Mouse (Mus musculus): ENCODE results near the gene Fam107a. TPM values are rescaled to one million over a fixed set of nuclear protein-coding genes. Genes with fewer than 3 reads are reported as not detected.

Fam107a gene
- total RNA-seq, 2 experiments from 2014 or later: 3.3 to 3.5 TPM

- no peak for DNase-seq
- intact Hi-C loops (cut with DNase I): loop anchor here (10.0 kb wide), 1 partner anchor 163 kb away; the partner anchor contains the start of gene Pxk
These were observed 59.5 kb downstream of the Fam107a start for GRCm38 (mm10) chr14:8258335-8258627.

DNA sequence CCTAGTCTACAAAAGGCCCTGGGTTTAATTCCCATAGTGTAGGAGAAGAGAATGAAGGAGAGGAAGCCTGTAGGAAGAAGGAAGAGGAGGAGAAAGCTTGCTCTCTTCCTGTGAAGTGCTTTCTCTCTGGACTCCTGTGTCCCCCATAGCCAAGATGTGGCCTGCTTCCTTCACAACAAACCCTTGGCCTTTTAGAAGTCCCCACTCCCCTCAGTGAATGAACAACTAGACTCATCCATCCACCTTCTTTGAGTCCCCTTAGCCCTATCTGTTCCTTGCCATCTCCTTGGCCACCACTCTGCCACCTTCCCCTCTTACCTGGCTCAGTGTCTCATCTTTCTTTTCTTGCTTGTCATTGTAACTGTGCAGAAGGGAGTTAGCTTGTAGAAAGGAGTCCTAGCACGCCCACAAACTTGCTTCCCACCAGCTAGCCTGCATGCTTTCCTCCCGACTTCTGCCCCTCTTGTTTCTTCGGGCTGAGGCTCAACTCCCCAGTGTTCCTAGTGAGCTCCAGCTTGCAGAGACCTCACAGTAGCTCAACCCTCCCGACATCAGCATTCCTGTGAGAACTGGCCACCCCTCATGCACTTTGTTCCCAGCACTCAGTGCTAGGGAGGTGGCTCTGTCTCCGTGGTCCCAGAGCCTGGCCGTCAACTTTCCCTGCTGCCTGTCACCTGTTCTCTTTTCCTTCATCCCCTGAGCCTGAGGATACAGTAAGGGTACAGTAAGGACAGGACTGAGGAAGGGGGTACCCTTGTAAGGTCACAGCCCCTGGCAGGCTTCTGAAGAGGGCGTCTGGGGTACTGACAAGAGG lies 60.1 kb downstream of the Fam107a start:
- DNase-seq: no peak
- intact Hi-C loops (cut with DNase I): loop anchor here (10.0 kb wide), 1 partner anchor 163 kb away; the partner anchor contains the start of gene Pxk

GRCm38 (mm10) chr14:8256881-8257280 lies 60.9 kb downstream of the Fam107a start:
- DNase-seq: no peak
- intact Hi-C loops (cut with DNase I): loop anchor here (10.0 kb wide), 1 partner anchor 162 kb away; the partner anchor contains the start of gene Pxk

DNA sequence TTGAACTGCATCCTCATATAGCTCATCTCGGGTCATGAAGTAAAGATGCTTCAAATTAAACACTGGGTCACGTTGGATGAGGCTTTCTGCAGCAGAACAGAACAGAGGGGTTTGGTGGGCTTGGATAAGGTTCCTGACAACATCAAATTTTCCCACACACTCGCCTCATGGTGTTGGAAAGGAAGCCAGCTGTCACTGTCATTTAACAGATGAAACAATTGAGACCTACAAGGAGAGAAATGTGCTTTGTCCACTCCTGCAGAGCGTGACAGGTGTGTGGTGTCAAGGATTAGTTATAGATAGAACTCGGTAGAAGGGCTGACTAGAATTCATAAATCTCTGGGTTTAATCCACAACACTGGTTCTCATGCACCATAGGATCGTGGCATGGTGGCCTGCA lies 61.8 kb downstream of the Fam107a start:
- intact Hi-C loops (cut with DNase I): loop anchor here (10.0 kb wide), 1 partner anchor 161 kb away; the partner anchor contains the start of gene Pxk
- no peak for DNase-seq

- peak; percentile 70 for DNase-seq
- intact Hi-C loops (cut with DNase I): loop anchor here (10.0 kb wide), 1 partner anchor 160 kb away; the partner anchor contains the start of gene Pxk
These were observed 62.6 kb downstream of the Fam107a start for GRCm38 (mm10) chr14:8255076-8255729.

DNA sequence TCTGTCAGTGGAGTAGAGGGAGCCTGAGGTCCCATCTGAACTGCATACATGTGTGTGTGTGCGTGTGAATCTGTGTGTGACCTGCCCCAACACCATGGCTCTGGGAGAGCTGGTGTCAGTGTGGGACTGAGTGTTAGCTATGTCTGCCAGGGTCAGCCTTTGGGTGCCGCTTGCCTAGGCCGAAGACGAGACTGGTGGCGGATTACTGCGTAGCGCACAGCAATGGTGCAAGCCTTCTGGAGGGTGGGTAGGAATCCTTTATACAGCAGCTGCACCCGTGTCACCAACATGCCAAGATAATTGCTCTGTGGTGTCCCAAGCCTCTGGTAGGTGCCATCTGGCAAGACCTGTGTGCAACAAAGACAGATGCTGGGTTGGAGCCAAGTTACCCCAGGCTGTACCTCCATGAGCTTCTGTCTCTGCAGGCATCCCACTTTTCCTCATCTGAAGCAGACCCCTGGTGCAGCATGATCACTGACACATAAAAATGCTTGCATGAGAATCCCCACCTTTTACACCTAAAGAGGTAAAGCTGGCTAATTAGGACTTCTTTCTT lies 66.4 kb downstream of the Fam107a start:
- DNase-seq: peak; percentile 64
- intact Hi-C loops (cut with DNase I): loop anchor here (10.0 kb wide), 1 partner anchor 157 kb away; the partner anchor contains the start of gene Pxk

DNA sequence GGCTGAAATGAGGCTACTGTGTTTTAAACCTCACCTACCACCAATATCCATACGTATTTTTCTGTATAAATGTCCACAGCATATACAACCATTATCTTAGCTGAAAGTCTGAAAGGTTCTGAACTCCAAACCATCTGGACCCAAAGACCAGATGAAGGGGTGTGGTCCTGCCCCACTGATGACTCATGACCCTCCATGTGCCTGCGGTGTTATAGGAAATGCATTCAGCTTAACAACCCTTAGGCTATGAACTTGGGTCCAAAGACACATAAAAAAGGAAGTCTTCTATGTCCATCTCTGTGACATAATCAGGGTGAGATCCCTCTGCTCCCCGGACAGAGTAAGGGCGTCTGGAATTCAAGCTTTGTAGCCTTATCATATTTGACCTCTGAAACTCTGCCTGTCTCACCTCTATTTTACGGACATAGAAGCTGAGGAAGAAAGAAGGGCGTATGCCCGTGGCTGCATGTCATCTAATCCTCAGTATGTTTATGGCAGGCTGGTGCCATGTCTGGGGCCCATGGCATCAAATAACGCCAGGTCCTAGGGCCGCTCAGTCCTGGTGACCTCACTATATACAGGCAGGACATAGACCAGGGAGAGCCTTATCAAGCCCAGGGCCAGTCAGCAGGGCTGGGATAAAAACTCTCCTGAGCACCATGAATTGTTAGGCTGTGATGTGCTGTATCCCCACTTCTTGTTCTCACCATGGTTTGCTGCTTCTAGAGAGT lies 67.5 kb downstream of the Fam107a start:
- intact Hi-C loops (cut with DNase I): loop anchor here (10.0 kb wide), 1 partner anchor 156 kb away; the partner anchor contains the start of gene Pxk
- DNase-seq: no peak

GRCm38 (mm10) chr14:8249206-8249605 lies 68.6 kb downstream of the Fam107a start:
- intact Hi-C loops (cut with DNase I): no loop called here
- DNase-seq: no peak

DNA sequence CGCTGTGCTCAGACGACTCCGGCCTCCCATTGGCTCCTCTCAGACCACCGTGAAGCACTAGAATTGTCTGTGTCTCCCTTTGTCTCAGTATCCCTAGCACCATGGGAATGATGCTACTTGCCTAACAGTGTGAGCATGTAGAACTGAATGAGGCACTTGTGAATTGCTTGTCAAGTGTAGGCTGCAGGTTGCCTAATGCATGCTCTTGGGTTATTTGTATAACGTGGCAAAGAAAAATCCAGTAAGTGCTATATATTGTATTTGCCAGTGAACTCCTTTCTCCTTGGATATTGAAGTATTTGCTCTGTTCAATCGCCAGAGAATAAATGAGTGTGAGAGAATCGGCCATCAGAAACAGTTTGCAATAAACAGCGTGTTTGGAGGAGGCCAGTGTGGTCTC lies 70.9 kb downstream of the Fam107a start:
- intact Hi-C loops (cut with DNase I): no loop called here
- DNase-seq: no peak

Other genes with a start within 250 kb of the Fam107a start
- 10 to 100 TPM; 24.4 to 24.7 TPM for gene Rpp14, start 237.7 kb downstream of the Fam107a start, total RNA-seq (2021)
- gene Pxk, start 219.8 kb downstream of the Fam107a start, total RNA-seq (2021): 10 to 100 TPM; 32.3 to 38.0 TPM
- 100 to 1,000 TPM; 132 to 136 TPM for gene Pdhb, start 145.0 kb downstream of the Fam107a start, total RNA-seq (2021)
- gene Kctd6, start 103.9 kb downstream of the Fam107a start, total RNA-seq (2021): 10 to 100 TPM; 23.5 to 24.5 TPM
- under 1 TPM; 0.72 TPM for gene Acox2, start 58.7 kb downstream of the Fam107a start, total RNA-seq (2021)
- gene Oit1, start 60.7 kb upstream of the Fam107a start, total RNA-seq (2021): not detected